Mouse (Mus musculus): ENCODE data around the gene Gstt2.

DNA sequence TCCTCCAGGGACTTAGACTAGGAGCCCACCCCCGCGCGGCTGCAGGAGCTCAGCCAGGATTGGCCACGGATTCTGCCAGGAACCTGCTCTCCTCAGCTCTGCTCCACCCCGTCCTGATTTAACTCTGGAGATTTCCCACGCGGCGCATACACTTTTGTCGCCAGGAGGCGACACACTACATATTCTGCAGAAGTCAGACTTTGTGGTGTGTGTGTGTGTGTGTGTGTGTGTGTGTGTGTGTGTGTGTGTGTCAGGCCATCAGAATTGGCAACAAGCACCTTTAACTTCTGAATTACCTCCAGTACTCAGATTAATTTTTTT lies 46.0 kb upstream of the Gstt2 start:
- TF ChIP-seq CTCF (IDR thresholded peaks at IDR 0.05; ENCODE audit: low read depth, low read length) (peak; percentile 75), POLR2A (IDR thresholded peaks at IDR 0.05; ENCODE audit: extremely low read depth, insufficient read depth, low read length) (no peak)
